Mouse (Mus musculus): ENCODE data around the gene Ergic1.

Gene Ergic1

GRCm38 (mm10) chr17:26540083-26540482 is 21.2 kb upstream of the Ergic1 start:
- no peak for DNase-seq

GRCm38 (mm10) chr17:26544319-26544963 is 16.8 kb upstream of the Ergic1 start:
- no peak for DNase-seq

DNA sequence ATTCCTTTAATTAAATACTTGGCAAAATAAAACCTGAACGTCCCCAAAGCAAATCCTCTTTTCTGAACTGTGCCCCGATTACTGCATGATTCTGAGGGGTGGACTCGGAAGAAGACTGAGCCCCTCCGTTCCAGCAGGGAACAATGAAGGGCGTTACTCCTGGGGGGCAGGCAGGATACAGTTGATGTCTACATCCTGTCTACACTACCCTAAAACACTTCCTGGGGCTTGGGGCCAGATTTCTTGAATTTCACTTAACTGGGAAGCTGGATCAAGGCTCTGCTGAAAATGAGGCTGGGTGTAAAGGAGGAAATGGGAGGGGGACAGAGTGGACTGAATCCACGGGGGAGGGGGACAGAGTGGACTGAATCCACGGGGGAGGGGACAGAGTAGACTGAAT is 13.5 kb upstream of the Ergic1 start:
- peak; percentile 64 for DNase-seq

GRCm38 (mm10) chr17:26548566-26548965 is 12.7 kb upstream of the Ergic1 start:
- DNase-seq = no peak

DNA sequence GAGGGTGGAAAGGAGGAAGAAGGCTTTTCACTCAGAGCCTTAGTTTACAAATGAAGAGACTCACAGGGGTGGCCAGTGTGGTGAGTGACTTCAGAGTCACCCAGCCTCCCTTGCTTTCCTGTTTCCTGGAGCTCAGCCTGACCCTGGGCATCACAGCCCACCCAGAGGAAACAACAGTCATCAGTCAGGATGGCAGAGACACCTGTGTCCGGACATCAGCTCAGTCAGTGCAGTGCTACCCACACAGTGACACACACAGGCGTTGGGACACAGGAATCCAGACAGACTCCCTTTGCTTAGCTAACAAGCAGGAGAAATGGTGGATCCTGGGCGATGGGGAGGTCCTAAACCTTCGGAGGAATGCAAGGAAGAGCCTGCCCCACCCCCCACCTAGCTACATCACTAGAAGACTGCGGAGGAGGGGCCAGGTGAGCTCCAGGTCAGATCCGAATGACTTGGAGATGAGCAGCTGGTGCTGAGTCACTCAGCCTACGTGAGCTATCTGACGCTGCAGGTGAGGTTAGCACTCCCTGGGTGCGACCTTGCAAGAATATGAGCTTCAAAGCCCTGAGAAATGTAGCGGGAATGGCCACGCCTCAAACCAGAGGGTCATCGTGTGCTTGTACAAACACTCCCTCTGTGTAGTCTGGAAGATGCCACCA is 12.0 kb upstream of the Ergic1 start:
- DNase-seq = peak; percentile 54

GRCm38 (mm10) chr17:26551104-26551503 is 10.2 kb upstream of the Ergic1 start:
- no peak for DNase-seq

DNA sequence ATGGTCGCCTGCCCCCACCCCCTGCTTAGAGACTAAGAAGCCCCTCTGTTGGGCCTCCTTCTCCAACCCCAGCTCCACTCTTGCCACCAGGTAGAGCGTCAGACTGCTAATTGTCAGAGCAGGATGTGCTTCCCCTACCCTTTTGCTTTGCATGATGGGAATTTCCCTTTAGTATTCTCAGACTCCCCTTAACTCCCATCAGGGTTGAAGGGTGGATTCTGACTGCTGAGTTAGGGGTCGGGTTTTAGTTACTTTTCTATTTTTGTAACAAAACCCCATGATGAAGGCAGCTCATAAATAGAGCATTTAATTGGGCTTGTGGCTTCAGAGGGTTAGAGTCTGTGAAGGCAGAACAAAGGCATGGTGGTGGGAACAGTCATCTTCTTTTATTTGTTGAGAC is 8.3 kb upstream of the Ergic1 start:
- no peak for DNase-seq

DNA sequence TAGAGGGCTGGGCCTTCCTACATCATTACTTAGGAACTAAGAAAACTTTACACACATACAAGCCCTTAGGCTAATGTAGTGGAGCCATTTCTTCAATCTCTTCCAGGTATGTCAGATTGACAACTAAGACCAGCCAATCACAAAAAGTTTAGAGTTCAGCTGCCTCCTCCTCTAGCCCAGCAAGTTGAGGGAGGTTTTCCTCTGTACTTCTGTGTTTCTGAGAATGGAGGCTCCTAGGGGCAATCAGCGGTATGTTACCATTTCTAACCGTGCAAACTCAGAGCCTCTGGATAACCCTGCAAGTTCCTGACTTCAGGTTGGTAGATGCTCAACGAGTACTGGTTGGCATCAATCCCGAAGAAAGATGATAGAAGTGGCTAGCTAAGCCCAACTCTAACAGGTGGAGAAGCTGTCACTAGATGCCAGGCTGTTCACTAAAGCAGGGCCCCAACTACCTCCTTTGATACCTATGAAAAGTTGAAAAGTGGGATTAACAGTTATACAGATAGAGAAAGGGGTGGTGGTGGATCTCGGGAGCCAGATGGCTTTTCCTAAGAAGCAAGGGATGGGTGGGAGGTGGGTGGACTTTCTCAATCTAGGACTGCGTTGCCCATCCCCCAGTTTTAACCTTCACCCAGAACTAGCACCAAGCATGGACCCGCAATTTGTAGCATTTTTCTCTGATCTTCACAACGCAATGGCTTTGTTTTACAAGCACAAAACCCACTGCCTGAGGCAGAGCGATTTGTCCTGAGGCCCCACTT is 581 bp upstream of the Ergic1 start:
- DNase-seq = no peak

DNA sequence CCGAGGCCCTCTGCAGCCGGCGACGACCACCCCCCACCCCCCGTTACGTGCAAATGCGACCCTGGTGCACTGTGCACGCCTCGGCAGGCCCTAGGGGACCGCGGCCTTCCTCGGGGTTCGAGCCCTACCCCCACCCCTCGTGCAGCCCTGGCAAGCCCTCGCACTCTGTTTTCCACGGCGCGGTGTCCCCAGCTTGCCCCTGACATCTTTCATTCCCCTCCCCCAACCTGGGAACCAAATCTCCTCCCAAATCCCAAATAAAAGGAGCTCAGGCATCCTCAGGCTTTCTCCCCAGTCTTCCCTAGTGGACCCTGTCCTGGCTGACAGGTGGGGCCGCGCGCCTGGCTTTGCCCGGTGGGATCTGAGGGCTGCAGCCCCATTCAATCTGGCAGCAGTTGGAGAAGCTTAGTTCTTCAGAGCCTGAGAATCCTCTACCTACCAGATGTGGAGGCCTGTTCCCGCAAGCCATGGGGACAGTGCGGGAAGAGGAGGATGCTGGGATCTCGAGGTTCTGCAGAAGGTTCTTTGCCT is 427 bp downstream of the Ergic1 start, which contains the start of gene Dusp1:
Gene Dusp1 (minus strand): TSS at position 478 of the 531 bp plus-strand sequence.
- DNase-seq = no peak

DNA sequence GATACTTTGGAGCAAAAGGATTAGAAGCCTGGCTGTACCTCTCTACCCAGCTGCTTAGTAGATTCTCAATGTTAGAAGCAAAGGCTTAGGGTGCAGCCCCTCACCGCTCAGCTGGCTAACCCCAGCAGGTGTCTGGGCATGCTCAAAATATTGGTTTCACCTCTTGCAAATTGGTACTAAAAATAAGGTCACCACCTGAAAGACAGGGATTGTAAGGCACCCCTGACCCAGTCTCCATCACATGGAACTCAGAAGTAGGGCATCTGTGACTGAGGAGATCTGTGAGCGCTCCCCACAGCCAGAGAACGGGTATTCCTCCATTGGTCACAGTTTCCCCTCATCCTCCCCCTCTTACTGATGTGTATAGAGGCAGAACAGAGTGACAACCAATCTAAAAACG is 1.0 kb downstream of the Ergic1 start:
- DNase-seq = no peak

DNA sequence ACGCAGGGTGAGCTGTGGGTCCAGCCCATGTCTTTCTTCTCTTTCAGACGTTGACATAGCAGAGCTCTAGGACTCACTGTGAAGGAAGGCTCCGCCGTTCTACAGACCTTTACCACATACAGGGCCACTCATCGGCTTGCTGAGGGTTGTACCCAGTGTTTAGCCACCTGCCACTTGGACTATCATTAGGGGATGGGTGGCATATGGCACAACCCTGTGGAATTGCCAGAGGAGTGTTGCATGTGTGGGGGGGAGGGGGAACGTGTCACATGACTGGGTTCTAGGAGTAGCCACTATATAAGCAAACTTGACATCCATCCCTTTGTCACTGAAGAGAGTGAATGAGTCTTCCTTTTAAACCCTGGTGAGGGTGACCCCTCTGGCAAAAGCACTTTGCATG is 2.2 kb downstream of the Ergic1 start:
- DNase-seq = no peak

DNA sequence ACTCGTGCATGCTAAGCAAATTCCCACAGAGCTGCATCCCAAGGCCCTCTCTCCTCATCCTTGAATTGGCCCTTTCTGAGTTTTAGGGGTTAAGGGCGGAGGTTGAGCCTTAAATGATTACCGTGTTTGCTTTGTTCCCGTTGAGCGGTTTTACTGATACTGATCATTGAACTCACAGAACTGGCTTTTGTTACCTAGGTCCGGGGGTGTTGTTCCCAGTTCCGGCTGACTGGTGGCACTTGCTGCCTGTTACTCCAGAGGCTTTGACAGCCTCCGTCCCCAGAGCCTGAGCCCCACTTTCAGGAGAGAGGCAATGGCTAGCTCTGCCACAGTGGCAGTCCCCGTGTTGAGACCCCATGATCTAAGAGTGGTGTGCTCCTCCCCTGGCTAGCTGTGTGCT is 3.1 kb downstream of the Ergic1 start:
- DNase-seq = no peak

- DNase-seq = no peak
Observed at GRCm38 (mm10) chr17:26567142-26567817, 6.0 kb downstream of the Ergic1 start.

DNA sequence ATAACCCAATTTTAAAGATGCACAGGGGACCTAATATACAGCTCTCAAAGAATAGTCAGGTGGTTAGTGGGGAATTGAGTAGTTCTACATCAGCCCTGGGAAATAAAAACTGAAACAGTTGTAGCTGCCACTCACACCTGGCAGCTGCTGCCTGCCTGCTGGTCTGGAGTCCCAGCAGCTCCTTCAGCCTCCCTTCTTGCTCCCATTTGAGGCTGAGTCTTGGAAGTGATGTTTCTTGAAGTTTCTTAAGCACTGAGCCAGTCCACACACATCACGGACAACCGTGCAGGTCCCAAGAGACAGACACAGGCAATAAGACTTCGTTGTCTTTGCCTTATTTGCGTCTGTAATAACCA is 6.5 kb downstream of the Ergic1 start:
- DNase-seq = no peak

DNA sequence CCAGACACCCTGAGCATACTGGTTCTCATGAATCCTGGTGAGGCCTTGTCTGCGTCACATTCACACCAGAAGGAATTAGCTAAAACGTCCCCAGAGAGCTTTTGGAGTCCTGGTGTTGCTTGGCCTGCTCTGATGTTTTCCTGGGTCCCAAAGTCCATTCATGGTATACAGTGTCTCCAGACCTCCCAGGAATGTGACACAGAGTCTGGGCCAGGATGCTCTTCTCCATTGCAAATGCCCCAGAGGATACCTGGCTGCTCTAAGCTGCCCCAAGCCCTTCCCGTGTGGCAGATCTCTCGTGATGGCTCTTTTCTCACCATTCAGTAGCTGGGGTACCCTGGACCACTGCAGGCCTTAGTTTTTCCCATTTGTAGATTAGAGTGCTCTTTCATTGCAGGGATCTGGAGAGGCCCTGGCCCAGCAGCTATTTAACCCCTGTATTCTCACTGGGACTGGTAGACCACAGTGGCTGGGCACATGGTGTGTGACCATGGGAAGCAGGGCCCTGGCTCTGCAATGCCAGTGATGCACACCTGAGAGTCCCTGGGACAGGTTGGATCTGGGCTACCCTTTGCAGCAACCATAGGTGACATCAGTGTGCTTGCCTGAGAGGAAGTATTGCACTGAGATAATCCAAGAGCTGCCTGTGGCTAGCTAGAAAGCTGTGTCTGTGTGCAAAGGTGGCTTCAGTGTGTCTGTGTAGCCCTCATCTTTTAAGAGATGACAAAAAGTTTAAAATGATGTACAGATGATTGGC is 8.5 kb downstream of the Ergic1 start:
- no peak for DNase-seq

DNA sequence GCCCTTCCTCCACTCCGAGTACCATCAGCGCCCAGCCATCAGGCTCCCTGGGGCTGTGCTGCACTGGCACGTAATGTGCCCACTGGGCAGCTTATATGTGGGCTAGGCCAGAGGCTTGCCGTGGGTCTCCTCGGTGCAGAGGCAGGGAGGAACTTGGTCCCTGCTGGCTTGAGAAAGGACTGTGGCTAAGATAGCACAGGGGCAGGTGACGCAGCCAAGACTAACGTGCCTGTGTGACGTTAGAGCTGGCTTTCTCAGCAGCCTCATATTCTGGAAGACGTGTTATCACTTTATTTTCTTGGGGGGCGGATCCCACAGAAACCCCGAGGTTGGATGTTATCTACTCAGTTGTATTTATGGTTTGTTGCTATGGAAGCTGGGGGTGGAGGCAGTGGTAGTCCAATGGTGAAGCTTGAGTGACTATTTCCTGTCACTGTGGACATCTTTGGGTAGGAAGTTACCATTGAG is 9.4 kb downstream of the Ergic1 start:
- no peak for DNase-seq

- peak; percentile 73 for DNase-seq
Observed at GRCm38 (mm10) chr17:26571377-26571776, 10.1 kb downstream of the Ergic1 start.

DNA sequence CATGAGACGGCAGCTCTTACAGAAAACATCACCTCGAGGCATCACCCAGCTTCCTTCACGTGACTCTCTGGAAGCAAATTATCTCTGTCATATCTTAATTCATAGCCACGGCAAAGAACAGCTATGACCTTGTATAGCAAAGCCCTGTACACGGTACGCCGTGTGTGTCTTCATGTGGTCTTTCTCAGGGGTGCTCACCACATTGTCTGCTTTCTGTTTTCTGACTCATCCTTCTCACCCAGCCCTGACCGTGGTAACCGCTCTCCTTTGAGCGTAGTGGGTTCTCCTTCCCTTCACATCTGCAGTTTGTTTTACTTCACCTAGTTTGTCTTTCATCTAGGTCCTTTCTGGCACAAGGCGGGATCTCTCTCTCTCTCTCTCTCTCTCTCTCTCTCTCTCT is 11.0 kb downstream of the Ergic1 start:
- no peak for DNase-seq

DNA sequence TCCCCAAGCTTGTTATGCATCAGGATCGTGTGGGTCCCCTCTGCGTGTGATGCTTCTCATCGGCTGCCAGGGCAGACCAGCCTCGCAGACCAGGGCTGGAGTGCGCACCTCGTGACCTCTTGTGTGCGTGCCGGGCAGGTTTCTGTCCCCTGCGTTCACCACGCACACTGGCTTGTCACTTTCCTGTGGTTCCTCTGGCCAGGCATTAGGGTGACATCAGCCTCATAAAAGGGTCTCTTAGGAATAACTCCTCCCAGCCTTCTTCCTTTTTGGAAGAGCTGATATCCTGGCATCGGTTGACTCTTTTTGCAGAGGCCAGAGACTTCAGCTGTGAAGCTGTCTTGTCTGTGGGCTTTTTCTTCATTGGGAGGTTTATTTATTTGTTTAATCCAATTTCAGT is 12.8 kb downstream of the Ergic1 start:
- DNase-seq = no peak

GRCm38 (mm10) chr17:26574701-26575100 is 13.4 kb downstream of the Ergic1 start:
- DNase-seq = no peak

- DNase-seq = no peak
Observed at GRCm38 (mm10) chr17:26575786-26576690, 14.7 kb downstream of the Ergic1 start.

Measured in kidney, adult 11 months (tissue).